Mouse (Mus musculus): ENCODE results near the gene Sema6d. TPM values are rescaled to one million over a fixed set of nuclear protein-coding genes. Genes with fewer than 3 reads are reported as not detected.
A peak's percentile ranks its signal among the peaks of the same experiment; 100 is the strongest.

Gene Sema6d
- total RNA-seq, 2 experiments from 2014 or later, result 48.1 to 50.1 TPM

DNA sequence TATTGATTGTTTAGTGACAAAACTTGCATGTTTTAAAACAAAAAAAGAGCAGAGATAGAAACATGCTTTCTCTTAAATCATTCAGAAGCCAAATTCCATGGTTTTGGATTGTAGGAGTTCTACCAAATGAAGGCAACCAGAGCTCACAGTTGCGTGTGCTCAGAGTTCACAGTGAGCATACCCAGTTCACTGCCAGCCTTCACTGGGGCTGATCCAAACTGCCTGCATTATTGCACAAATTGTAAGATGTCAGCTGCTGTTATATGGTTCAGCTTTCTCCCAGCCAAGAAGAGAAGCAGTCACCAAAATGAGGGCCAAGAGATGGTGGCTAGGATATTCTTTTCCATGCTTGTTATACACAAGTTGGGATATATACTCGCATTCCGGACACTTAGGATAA is 443.1 kb downstream of the Sema6d start:
- peak; percentile 4 to 63 for DNase-seq (ENCODE audit: low spot score in 2 of 2)

DNA sequence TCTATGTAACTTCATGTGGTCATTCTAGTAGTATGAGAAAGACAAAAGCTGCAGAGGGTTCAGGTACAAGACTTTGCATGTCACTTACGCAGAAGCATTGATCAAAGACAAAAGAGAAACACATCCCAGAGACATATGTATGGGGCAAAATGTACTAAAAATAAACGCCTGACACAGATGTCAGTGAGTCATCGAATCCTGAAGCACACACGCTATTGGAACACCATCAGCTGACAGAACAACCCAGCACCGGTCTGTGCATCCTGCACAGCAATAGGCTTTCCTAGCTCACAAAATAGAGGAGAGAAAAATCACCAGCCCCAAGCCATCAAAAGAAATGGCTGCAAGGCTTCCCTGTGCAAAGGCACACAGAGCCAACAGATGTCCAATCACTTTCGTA is 443.8 kb downstream of the Sema6d start:
- DNase-seq (ENCODE audit: low spot score in 2 of 2), result peak; percentile 65 to 86

DNA sequence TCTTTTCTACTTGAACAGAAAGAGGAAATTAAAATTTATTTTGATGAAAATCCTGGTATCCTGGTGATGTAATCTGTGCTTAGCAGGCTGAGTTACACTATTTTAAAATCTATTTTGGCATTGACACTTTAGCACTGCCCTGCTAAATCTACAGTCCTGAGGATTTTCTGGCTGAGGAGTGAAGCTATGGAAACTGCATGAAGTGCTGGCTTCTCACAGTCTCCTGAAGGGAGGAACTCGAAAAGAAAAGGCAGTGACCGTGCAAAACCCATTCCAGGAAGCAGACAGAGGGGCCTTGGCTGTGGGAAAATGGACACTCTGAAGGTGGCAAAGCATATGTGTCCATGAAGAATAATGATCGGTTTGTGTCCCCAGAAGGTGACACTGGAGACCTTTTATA is 460.5 kb downstream of the Sema6d start:
- no peak for DNase-seq (ENCODE audit: low spot score in 2 of 2)

DNA sequence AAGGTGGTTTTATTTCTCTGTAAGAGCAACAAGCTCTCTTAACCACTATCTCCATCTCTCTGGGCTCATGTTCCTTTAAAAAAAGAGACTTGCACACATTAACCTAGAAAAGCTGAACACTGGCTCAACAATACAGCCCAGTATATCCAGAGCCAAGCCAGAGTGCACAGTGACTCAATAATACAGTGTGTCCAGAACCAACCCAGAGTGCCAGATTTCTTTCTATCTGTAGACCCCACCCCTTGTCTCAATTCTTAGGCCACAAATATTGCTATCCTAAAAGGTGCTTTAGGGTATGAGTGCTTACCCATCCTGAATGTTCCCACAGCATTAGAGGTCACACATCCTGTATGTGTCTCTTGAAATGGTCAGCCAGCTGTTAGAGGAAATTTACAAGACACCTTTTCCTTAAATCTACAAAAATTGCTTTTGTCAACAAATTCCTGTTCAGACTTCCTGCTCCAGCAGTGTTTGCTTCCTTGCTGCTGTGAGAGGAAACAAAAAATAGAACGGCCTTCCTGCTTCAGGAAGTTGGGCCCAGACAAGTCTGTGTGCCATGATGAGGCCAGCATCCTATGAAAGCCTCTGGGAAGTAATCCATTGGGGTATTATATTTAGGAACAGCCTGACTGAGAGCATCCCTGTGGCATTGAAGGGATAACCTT is 465.1 kb downstream of the Sema6d start:
- DNase-seq (ENCODE audit: low spot score in 2 of 2), result no peak

DNA sequence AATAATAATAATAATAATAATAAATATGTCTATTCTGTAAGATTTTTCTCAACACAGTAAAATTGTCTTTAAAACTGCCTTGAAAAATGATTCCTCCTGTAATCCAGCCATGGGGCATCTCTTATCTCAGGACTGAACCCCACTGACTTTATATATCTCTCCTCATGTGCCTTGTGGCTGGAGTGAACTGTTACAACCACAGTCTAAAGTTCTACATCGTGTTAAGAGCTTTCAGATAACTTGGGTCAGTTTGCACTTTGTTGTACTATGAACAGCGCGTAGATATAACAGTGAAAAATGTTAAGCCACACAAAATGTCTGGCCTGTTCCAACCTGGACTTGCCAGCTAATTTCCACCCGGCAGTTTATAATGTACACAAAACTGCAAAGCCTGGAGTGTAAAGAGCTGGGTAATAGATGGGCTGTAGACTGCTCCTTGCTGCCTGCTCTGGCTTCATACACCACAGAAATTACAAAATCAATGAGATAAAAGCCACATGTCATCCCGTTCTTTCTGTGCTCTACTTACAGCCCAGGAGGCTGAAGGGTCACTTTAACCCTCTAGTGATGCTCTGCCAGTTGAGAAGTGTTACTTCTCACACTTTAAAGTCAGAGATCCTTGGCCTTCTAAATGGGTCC is 467.2 kb downstream of the Sema6d start:
- no peak for DNase-seq (ENCODE audit: low spot score in 2 of 2)

DNA sequence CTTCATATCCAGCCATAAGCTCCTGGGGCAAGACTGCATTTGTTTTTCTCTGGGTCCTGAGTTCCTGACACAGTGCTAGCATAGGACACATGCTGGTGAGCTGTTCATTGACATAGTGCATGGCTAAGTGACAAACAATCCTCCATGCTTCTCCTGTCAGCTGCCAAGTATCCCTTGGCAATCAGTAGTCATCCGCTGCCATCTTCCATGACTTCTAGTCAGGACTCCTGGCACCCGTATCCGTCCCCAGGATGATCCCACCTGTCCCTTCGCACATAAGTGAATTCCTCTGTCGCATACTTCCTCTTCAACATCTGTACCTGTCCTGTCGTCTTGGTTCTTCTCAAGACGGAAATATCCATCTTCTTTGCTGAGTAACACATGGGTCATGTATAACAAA is 468.3 kb downstream of the Sema6d start:
- DNase-seq (ENCODE audit: low spot score in 2 of 2), result no peak

DNA sequence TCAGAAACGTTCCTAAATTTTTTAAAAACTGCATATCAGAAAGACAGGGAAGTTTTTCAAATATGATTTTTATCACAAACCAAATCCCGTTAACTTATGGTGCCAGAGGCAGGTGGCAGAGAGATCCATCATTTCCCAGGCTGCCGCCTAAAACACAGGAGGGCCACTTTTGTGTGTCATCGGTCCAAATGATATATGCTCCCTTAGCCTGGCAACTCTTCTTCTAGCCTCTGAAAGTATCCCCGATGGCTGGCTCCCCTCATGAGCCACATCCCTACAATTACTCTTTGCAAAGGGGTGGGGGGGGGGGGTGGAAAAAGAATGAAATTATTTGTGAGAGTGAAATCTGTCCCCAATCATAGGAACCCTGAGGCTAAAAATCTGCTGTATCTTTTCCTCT is 471.9 kb downstream of the Sema6d start:
- no peak for DNase-seq (ENCODE audit: low spot score in 2 of 2)

DNA sequence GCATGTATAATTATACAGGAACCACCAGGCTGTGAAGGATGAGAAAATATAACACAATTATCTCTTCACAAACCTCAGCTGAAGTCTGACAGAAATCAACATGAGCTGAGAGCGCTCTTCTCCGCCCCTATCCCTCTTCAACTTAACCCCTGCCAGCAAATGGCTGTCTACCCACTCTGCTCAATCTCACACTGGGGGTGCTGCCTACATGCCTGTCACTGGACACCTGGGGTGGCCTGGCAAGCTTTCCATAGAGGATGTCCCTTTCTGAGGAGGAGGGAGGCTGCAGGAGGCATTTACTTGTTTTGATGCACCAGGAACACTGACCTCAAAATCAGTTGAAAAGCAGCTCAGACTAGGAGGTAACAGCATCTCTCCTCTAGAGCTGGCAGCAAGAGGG is 472.3 kb downstream of the Sema6d start:
- no peak for DNase-seq (ENCODE audit: low spot score in 2 of 2)

DNA sequence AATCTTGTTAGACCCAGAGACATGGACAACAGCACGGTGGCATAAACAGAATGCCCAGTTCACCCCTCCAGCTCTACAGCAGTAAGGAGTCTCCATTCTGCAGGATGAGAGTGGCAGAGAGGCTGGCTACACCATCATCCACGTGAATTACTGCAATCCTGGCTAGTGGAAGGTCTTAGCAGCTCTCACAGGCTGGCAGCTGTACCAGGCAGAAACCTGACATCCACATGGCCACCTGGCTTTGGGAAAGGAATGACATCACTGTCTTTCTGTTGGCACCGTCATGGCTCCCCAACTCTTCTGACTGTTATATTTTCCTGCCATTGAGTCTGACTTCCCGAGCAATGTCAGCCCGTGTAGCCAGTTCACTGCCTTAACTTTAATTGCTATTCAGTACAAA is 474.0 kb downstream of the Sema6d start:
- DNase-seq (ENCODE audit: low spot score in 2 of 2), result no peak

DNA sequence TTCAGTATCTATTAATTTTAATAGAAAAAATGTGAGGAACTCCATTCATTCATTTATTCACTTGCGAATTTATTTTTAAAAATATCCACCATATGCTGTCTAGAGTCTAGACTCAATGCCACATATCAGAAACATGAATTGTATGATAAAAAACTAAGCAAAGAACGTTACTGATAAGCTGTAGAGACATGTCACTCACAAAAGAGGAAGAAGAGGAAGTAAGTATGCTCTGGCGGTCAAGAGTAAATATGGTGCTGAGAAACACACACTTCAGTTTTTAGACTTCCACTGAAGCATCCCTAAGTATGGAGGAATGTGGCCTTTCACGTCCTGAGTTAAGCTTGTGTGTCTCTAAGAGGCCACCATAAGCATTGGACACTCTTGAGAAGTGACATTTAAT is 484.0 kb downstream of the Sema6d start:
- no peak for DNase-seq (ENCODE audit: low spot score in 2 of 2)

DNA sequence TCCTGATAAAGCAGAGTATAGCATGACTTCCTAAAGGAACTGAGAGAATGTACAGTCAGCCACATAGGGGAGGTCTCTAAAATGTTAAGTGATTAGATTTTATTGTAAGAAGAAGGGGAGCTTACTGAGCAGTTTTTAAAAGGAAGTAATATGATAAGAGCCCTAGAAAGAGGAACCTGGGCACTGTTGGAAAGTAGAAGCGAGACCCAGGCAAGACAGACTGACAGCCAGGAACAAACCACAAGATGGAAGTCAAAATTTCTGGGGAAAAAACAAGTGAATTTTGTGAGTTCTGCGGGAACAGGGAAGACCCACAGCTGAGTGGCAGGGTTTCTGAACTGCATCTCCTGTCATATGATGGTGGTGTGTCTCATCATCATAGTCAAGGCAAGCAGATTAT is 486.3 kb downstream of the Sema6d start:
- DNase-seq (ENCODE audit: low spot score in 2 of 2), result no peak

DNA sequence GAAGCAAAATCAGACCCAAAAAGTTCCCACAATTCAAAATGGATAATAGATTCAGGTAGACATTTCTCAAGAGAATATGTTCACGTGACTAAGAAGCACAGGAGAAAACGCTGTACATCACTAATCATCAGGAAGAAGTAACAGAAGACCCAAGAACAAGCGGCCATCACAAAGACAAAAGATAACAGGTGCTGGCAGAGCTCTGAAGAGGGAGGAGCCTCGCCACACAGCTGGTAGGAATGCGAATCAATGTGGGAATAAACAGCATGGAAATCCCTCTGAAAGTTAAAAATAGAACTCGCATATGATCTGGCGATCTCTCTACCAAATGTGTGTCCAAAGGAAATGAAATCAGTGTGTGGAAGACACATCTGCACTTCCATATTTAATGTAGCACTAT is 493.8 kb downstream of the Sema6d start:
- DNase-seq (ENCODE audit: low spot score in 2 of 2), result no peak

DNA sequence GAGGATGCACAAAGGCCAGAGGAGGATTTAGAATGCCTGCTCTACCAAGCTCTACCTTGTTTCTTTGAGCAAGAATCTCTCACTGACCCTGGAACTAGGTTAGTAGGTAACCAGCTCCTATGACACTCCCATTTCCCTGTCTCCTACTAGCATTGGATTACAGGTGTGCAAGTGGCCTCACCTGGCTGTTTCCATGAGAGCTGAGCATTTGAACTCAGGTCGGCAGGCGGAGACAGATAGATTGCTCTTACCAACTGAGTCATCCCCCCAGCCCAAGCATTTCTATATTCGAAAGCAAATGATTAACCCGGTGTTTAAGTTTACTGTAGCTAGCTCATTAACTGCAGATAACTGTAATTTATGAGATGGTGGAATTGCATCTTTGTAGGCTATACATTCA is 503.0 kb downstream of the Sema6d start:
- no peak for DNase-seq (ENCODE audit: low spot score in 2 of 2)

DNA sequence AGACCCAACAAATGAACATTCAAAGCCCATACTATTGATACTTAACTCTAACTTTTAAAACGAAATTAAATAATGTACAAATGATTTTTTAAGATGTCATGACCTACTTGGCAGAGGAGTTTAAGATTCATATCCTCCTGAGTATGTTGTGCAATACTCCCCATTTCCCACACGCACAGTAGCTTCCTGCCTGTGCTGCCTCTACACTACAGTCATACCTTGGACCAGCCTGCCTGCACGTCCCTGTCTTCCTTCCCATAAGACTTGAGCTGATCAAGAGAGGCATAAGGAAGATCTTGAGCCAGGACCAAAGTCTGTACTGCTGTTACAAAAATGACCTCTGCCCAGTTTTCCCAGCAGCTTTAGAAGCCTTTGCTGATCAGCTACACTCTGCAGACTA is 509.2 kb downstream of the Sema6d start:
- no peak for DNase-seq (ENCODE audit: low spot score in 2 of 2)

DNA sequence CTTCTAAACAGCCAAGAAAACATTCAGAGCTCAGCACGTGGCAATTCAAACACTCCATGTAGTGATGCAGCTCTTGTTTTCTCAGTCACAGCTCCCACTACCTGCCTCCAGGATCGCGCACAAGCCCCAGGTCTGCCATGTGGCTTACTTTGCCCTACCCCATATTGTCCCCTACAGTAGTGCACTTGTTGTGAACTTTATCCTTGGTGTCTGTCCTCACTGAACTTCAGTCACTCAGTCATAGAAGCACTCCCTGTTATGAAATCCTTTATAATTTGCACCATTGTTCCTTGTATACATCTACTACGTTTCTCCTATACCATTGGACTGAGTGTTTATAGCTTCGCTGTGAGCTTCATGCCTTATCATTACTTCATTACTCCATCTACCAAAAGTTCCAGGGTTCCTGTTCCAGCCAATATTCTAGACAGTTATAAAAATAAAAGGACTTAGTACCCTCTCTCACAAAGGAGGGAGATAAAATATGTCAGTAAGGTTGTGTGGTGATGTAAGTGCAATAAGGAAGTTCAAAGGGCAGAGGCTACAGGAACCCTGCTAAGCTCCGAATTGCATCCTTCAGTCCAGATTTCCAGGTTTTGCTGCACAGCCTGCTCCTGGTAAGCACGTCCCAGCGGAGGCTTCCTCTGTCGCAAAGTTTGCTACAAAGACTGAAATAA is 512.1 kb downstream of the Sema6d start:
- DNase-seq (ENCODE audit: low spot score in 2 of 2), result no peak

DNA sequence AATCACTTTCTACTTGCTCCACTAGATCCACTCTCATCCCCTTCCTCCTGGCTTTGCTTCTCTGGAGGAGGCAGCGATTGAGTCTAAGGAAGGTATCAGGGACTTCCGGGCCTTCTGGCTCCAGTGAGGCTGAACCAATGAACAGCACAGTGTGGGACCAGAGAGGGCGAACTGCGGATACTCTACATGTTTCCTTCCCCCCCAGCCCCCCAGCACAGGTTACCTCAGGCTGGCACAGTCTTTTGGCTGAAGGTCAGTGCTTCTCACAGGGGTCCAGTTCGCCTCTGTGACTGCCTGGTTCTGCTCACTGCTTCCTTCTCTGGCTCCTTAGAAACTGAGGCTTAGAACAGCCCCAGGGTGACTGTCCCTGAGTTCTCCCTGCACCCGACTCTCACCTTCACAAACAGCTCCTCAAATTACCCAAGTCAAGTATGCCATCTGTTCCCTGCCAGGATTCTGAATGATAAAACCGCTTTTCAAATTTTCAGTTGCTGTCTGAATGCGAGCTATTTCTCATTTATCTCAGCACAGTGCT is 512.7 kb downstream of the Sema6d start:
- no peak for DNase-seq (ENCODE audit: low spot score in 2 of 2)

DNA sequence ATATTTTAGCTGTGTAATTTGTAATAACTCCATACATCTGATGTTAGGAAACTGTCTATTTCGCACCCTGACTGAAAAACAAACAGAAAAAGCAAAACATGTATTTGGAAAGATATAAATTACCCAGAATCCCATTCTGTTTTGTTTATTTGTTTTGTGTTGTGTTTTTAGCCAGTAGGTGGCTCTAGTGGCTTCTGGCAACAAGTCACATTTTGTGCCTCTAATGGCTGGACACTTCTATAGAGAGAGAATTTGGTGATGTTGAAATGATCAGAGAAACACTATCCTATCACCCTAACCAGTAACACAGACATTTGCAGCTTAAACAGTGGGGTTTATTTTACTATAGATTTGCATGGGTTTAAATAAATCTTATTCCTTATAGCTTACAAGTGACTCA is 515.6 kb downstream of the Sema6d start:
- no peak for DNase-seq (ENCODE audit: low spot score in 2 of 2)

DNA sequence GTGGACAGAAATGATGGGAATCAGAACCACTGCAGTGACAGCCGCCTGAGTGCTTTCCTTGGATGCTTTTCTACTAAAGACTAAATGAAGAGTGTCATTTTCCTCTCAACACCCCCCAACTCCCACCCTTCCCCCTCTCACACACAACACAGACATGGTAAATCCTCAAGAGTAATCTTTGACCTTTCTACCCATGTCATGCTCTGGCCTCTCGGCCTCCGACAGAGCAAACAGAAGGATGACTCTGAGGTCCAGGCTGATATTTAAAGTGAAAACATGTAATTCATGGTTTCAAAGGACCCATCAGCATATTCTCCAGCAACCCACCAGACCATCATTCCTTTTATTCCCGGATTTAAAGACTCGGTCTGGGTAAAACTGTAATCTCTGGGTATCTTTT is 518.2 kb downstream of the Sema6d start:
- DNase-seq (ENCODE audit: low spot score in 2 of 2), result no peak

DNA sequence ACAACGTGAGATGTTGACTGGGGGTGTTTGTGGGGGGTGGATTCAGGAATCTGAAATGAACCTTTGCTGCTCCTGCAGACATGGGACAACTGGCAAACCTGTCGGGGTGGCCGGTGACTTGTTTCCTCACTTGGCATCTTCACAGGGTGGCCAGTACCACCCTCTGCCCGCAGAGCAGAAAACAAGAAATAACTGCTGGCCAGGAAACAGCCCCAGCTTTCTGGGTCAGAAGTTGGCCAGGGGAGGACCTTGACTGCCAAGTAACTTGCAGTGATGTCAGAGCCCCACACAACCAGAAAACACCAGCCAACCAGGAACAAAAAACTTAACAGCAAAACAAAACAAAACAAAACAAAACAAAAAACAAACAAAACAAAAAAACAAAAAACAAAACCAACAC is 518.8 kb downstream of the Sema6d start:
- DNase-seq (ENCODE audit: low spot score in 2 of 2), result no peak

DNA sequence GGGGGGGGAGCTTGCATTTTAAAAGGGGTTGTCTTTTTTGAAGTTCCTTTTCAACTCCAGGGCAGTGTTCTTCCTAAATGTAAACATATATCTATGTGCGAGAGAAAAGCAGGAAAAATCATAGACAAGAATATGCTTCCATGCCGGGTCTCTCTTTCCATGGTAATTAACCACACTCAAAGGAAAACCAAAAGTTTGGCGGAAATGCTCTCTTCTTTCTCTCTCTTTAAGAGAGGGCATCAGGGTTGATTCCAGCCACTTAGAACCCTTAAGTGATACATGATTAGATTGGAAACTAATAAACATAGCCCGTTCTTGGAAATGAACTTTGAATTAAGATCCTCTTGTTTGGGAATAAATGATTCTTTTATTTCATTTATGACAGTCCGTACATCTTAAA is 519.2 kb downstream of the Sema6d start:
- DNase-seq (ENCODE audit: low spot score in 2 of 2), result no peak

DNA sequence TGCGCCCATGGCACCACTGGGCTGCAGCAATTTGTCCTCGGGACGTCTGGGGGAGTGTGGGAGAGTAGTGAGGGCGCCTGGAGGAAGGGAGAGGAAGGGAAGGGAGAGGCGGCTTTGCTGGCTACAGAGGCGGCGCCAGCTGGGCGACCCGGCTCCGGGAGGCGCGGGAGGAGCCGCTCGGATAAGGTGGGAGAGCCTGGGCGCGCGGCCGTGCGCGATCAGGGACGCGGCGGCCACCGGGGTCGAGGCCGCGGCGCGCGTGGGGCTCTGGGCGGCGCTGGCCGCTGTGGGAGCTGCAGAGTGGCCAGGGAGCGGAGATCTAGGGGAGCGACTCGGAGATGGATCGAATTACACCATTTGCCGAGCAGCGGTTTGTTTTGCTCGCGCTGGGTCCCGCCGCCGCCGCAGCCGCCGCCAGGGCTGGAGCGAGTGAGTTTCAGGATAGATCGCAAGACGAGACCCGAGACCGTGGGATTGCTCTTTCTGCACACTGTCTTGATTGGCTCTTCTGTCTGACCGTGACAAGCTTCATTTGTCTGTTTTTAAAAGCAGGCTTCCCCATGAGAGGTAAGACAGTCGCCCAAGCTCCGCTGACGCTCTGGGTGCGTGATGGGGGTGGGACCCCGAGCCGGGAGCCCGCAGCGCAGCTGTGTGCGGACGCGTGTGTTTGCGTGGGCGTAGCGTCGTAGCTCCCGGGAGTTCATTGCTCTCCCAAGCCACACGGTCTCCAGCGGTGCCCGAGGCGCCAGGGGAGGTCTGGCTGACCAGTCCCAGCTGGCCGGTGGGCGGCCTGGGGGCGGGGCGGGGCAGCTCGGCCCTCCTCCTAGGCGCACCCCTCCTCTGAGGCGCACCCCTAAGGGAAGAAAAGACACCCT is 520.2 kb downstream of the Sema6d start:
- DNase-seq (ENCODE audit: low spot score in 2 of 2), result peak; percentile 61 to 78

Data from layer of hippocampus, adult 18-20 months (tissue).